Comparison of ENCODE assay signal across 8 mouse cellular contexts in genomic region chr13:93718948-93719347, GRCm38 (mm10). TPM values are rescaled to one million over a fixed set of nuclear protein-coding genes. Genes with fewer than 3 reads are reported as not detected.
DNase-seq lines count a peak whose midpoint lies in the region; ATAC-seq and TF ChIP-seq lines count a peak whose summit lies in the region.

No protein-coding gene starts in this region.

- no peaks in the 10 kb centered on the region for H3K27me3 ChIP-seq in forebrain, embryonic 14.5 days (replicated peaks; ENCODE audit: control insufficient read depth, insufficient read depth, low read length)
- H3K27me3 ChIP-seq in forebrain, embryonic 15.5 days = no peaks in the 10 kb centered on the region
- no peaks in the 10 kb centered on the region; the same call in 1 of the 2 replicates for H3K27me3 ChIP-seq in heart, embryonic 13.5 days (replicated peaks)
- H3K27me3 ChIP-seq in stomach, postnatal 0 days (ENCODE audit: control insufficient read depth, insufficient read depth, low read length) = no peaks in the 10 kb centered on the region

- no peaks in the 10 kb centered on the region for H3K9me3 ChIP-seq in forebrain, embryonic 14.5 days (replicated peaks; ENCODE audit: control insufficient read depth, low read length)
- no peaks in the 10 kb centered on the region for H3K9me3 ChIP-seq in forebrain, embryonic 15.5 days
- no peaks in the 10 kb centered on the region for H3K9me3 ChIP-seq in heart, embryonic 13.5 days
- H3K9me3 ChIP-seq in stomach, postnatal 0 days (ENCODE audit: control insufficient read depth, low read length) = no peaks in the 10 kb centered on the region

- H3K4me1 ChIP-seq in forebrain, embryonic 14.5 days (ENCODE audit: control insufficient read depth, insufficient read depth, low read length) = no peaks in the 10 kb centered on the region
- H3K4me1 ChIP-seq in forebrain, embryonic 15.5 days = no peaks in the 10 kb centered on the region
- H3K4me1 ChIP-seq in heart, embryonic 13.5 days = no peaks in the 10 kb centered on the region
- no peaks in the 10 kb centered on the region for H3K4me1 ChIP-seq in stomach, postnatal 0 days (replicated peaks; ENCODE audit: control insufficient read depth, insufficient read depth)

- peak; percentile 49; the same call in 1 of the 2 replicates for ATAC-seq in forebrain, embryonic 14.5 days
- no peak for ATAC-seq in forebrain, embryonic 15.5 days (replicated peaks)
- ATAC-seq in heart, embryonic 13.5 days (ENCODE audit: extremely low read depth, insufficient number of reproducible peaks, low FRiP score, low TSS enrichment) = no peak
- peak; percentile 86 for ATAC-seq in megakaryocyte progenitor cell, adult 5-6 weeks (replicated peaks; ENCODE audit: poor library complexity)
- ATAC-seq in stomach, postnatal 0 days (ENCODE audit: low FRiP score, low TSS enrichment) = no peak

- WGBS in forebrain, embryonic 14.5 days = 6% methylated on average over 7 of the region's 7 CpGs
- WGBS in forebrain, embryonic 15.5 days = 3% methylated on average over 7 of the region's 7 CpGs
- WGBS in heart, embryonic 13.5 days = 4% methylated on average over 7 of the region's 7 CpGs
- 3% methylated on average over 7 of the region's 7 CpGs for WGBS in stomach, postnatal 0 days

- H3K4me2 ChIP-seq in forebrain, embryonic 14.5 days (ENCODE audit: low read length) = no peak overlapping the region
- no peak overlapping the region for H3K4me2 ChIP-seq in forebrain, embryonic 15.5 days (replicated peaks)
- H3K4me2 ChIP-seq in heart, embryonic 13.5 days = peak overlapping the region; percentile 26
- no peak overlapping the region for H3K4me2 ChIP-seq in stomach, postnatal 0 days (replicated peaks; ENCODE audit: low read depth)

- H3K4me3 ChIP-seq in forebrain, embryonic 14.5 days (ENCODE audit: low read depth, low read length) = no peak overlapping the region
- no peak overlapping the region for H3K4me3 ChIP-seq in forebrain, embryonic 15.5 days
- H3K4me3 ChIP-seq in heart, embryonic 13.5 days = no peak overlapping the region
- no peak overlapping the region for H3K4me3 ChIP-seq in stomach, postnatal 0 days (ENCODE audit: low read depth, low read length)

- H3K27ac ChIP-seq in forebrain, embryonic 14.5 days (ENCODE audit: low read depth, low read length) = no peak overlapping the region
- H3K27ac ChIP-seq in forebrain, embryonic 15.5 days (replicated peaks) = no peak overlapping the region
- no peak overlapping the region for H3K27ac ChIP-seq in heart, embryonic 13.5 days (replicated peaks)
- H3K27ac ChIP-seq in stomach, postnatal 0 days (replicated peaks) = no peak overlapping the region

- TF ChIP-seq EP300 in stomach, postnatal 0 days (optimal IDR thresholded peaks at IDR 0.05) = no peak

- peak; percentile 90 for TF ChIP-seq CTCF in stomach, postnatal 0 days (IDR thresholded peaks at IDR 0.05; ENCODE audit: low read depth)

- peak; percentile 85 for DNase-seq in forebrain, embryonic 14.5 days (ENCODE audit: low spot score)
- peak; percentile 52 for DNase-seq in Muller cell, postnatal 12 days (ENCODE audit: inconsistent ontology term)
- peak; percentile 85 to 94 for DNase-seq in cerebellum, postnatal 14 days
- DNase-seq in layer of hippocampus, postnatal 36 days = peak; percentile 55 to 70
- peak; percentile 62 for DNase-seq in stomach, postnatal 0 days (ENCODE audit: low spot score)

- no peaks in the 10 kb centered on the region for H3K36me3 ChIP-seq in forebrain, embryonic 14.5 days (ENCODE audit: control insufficient read depth, insufficient read depth, low read length)
- H3K36me3 ChIP-seq in forebrain, embryonic 15.5 days = no peaks in the 10 kb centered on the region
- H3K36me3 ChIP-seq in heart, embryonic 13.5 days = no peaks in the 10 kb centered on the region
- no peaks in the 10 kb centered on the region for H3K36me3 ChIP-seq in stomach, postnatal 0 days (ENCODE audit: control insufficient read depth, insufficient read depth, low read length)

- H3K9ac ChIP-seq in forebrain, embryonic 14.5 days (ENCODE audit: low read length) = no peak overlapping the region
- no peak overlapping the region for H3K9ac ChIP-seq in forebrain, embryonic 15.5 days (replicated peaks)
- 0 out of 2 replicates have a peak overlapping the region, but pooled peaks have one; percentile 34 for H3K9ac ChIP-seq in heart, embryonic 13.5 days
- no peak overlapping the region for H3K9ac ChIP-seq in stomach, postnatal 0 days (ENCODE audit: low read length)

RNA-seq across cellular contexts. Expression of gene Dmgdh, which starts 44.7 kb away (rescaled TPM):
- 0.10 TPM in 1 of 2 replicates, not detected in the other for polyA plus RNA-seq in forebrain, embryonic 14.5 days (2014; fragmentation: Nextera tagmentation; extraction: Ambion mirVana)
- polyA plus RNA-seq in forebrain, embryonic 15.5 days (2015; fragmentation: Nextera tagmentation; extraction: Ambion mirVana) = 0.06 and 0.14 TPM in 2 replicates
- polyA plus RNA-seq in heart, embryonic 13.5 days (2015; fragmentation: Nextera tagmentation; extraction: Ambion mirVana) = 0.08 and 0.33 TPM in 2 replicates
- total RNA-seq in layer of hippocampus, postnatal 36 days (2021) = under 1 TPM; 0.20 to 0.32 TPM
- total RNA-seq in megakaryocyte progenitor cell, adult 5-6 weeks (2015) = not detected in 2 replicates
- not detected in 2 replicates for total RNA-seq in megakaryocyte progenitor cell, adult 5-6 weeks (2017)
- 0.12 and 0.13 TPM in 2 replicates for polyA plus RNA-seq in stomach, postnatal 0 days (2015; fragmentation: Nextera tagmentation; extraction: Ambion mirVana)

RNA-seq across cellular contexts. Expression of gene Bhmt2, which starts 44.8 kb away (rescaled TPM):
- polyA plus RNA-seq in forebrain, embryonic 14.5 days (2014; fragmentation: Nextera tagmentation; extraction: Ambion mirVana) = not detected in 2 replicates
- polyA plus RNA-seq in forebrain, embryonic 15.5 days (2015; fragmentation: Nextera tagmentation; extraction: Ambion mirVana) = 0.08 TPM in 1 of 2 replicates, not detected in the other
- 0.35 and 0.74 TPM in 2 replicates for polyA plus RNA-seq in heart, embryonic 13.5 days (2015; fragmentation: Nextera tagmentation; extraction: Ambion mirVana)
- total RNA-seq in layer of hippocampus, postnatal 36 days (2021) = under 1 TPM; 0.27 to 0.40 TPM
- not detected in 2 replicates for total RNA-seq in megakaryocyte progenitor cell, adult 5-6 weeks (2015)
- not detected in 2 replicates for total RNA-seq in megakaryocyte progenitor cell, adult 5-6 weeks (2017)
- polyA plus RNA-seq in stomach, postnatal 0 days (2015; fragmentation: Nextera tagmentation; extraction: Ambion mirVana) = 0.13 and 0.39 TPM in 2 replicates

RNA-seq across cellular contexts. Expression of gene Arsb, which starts 52.5 kb away (rescaled TPM):
- polyA plus RNA-seq in forebrain, embryonic 14.5 days (2014; fragmentation: Nextera tagmentation; extraction: Ambion mirVana) = 10.0 and 12.2 TPM in 2 replicates
- 8.1 and 8.2 TPM in 2 replicates for polyA plus RNA-seq in forebrain, embryonic 15.5 days (2015; fragmentation: Nextera tagmentation; extraction: Ambion mirVana)
- polyA plus RNA-seq in heart, embryonic 13.5 days (2015; fragmentation: Nextera tagmentation; extraction: Ambion mirVana) = 6.9 and 9.0 TPM in 2 replicates
- total RNA-seq in layer of hippocampus, postnatal 36 days (2021) = 10 to 100 TPM; 83.4 to 88.0 TPM
- total RNA-seq in megakaryocyte progenitor cell, adult 5-6 weeks (2015) = 157 TPM in 2 replicates
- 32.4 and 33.8 TPM in 2 replicates for total RNA-seq in megakaryocyte progenitor cell, adult 5-6 weeks (2017)
- polyA plus RNA-seq in stomach, postnatal 0 days (2015; fragmentation: Nextera tagmentation; extraction: Ambion mirVana) = 4.9 and 5.5 TPM in 2 replicates

Comparison
In these comparisons a context has a peak if more than half of its experiments do, and no peak if none do; other contexts are left out.
1. ATAC-seq: peak in forebrain, embryonic 14.5 days (single experiment) and megakaryocyte progenitor cell, adult 5-6 weeks (single experiment); none in forebrain, embryonic 15.5 days (single experiment), heart, embryonic 13.5 days (single experiment) and stomach, postnatal 0 days (single experiment).
2. Peak in every context shown above with its lines, with median percentiles within 50 percentile points of each other: DNase-seq.